Mouse (Mus musculus) MEL (cell line): ENCODE measurements around the gene Fbxl16. TPM values are rescaled to one million over a fixed set of nuclear protein-coding genes. Genes with fewer than 3 reads are reported as not detected.

Experiments used
- DNase-seq: peaks from one replicate; pipeline ENCODE4 v3.0.0; 2011; ENCODE audit warnings: low read depth, low spot score
- H3K27ac ChIP-seq: 2 replicates; pipeline ENCODE4 v1.5.1; 2012; ENCODE audit warnings: low read depth, mild to moderate bottlenecking, control low read depth, low read length, moderate library complexity; ENCODE audit not compliant: control insufficient read depth
- H3K27me3 ChIP-seq, 2 experiments: fragments of 150-350 bp in 1 of 2; sonication (generic) in 1 of 2; 2 replicates each; pipeline ENCODE4 v1.6.1; 2012; ENCODE audit warnings: low read length in 2 of 2, mild to moderate bottlenecking in 2 of 2, improper control_type of control experiment in 1 of 2, moderate library complexity in 1 of 2; ENCODE audit not compliant: insufficient read depth in 2 of 2, control insufficient read depth in 1 of 2
- H3K36me3 ChIP-seq, 2 experiments: 2 replicates each; pipeline ENCODE4 v1.6.1; 2012 to 2014; ENCODE audit warnings: low read length in 2 of 2, improper control_type of control experiment in 1 of 2, inconsistent platforms in 1 of 2, mild to moderate bottlenecking in 1 of 2; ENCODE audit not compliant: insufficient read depth in 2 of 2, control insufficient read depth in 1 of 2
- H3K4me1 ChIP-seq, 2 experiments: fragments of 150-350 bp in 1 of 2; sonication (generic) in 1 of 2; 2 replicates each; pipeline ENCODE4 v1.6.1; 2012; ENCODE audit warnings: low read length in 2 of 2, improper control_type of control experiment in 1 of 2, mild to moderate bottlenecking in 1 of 2; ENCODE audit not compliant: insufficient read depth in 2 of 2, control insufficient read depth in 1 of 2
- H3K4me3 ChIP-seq, 2 experiments: fragments of 150-350 bp in 1 of 2; sonication (generic) in 1 of 2; 2 replicates each; pipeline ENCODE4 v1.5.1; 2012; ENCODE audit warnings: low read depth in 2 of 2, low read length in 2 of 2, mild to moderate bottlenecking in 2 of 2, moderate library complexity in 2 of 2, control low read depth in 1 of 2, improper control_type of control experiment in 1 of 2; ENCODE audit not compliant: control insufficient read depth in 1 of 2, insufficient read depth in 1 of 2
- H3K79me2 ChIP-seq: 2 replicates; pipeline ENCODE4 v1.6.1; 2012; ENCODE audit warnings: mild to moderate bottlenecking, low read length, moderate library complexity; ENCODE audit not compliant: control insufficient read depth, poor library complexity, insufficient read depth
- H3K9ac ChIP-seq: 2 replicates; pipeline ENCODE4 v1.6.1; 2012; ENCODE audit warnings: low read depth, mild to moderate bottlenecking, control low read depth, low read length, moderate library complexity; ENCODE audit not compliant: control insufficient read depth, poor library complexity, severe bottlenecking
- H3K9me3 ChIP-seq: fragments of 150-350 bp; sonication (generic); replicated peaks from 2 replicates; pipeline ENCODE4 v1.6.1; 2012; ENCODE audit warnings: mild to moderate bottlenecking, low read length, improper control_type of control experiment, moderate library complexity; ENCODE audit not compliant: insufficient read depth
- CHD2 ChIP-seq: IDR thresholded peaks from 2 replicates; pipeline ENCODE4 v1.6.1; 2011; ENCODE audit warnings: low read length, improper control_type of control experiment
- E2F4 ChIP-seq: IDR thresholded peaks from 2 replicates; pipeline ENCODE4 v1.6.1; 2011; ENCODE audit warnings: low read depth, low read length, improper control_type of control experiment, borderline replicate concordance
- ELF1 ChIP-seq: IDR thresholded peaks from 2 replicates; pipeline ENCODE4 v1.6.1; 2014; ENCODE audit warnings: low read depth, mild to moderate bottlenecking, inconsistent platforms, low read length, improper control_type of control experiment, moderate library complexity
- EP300 ChIP-seq, 2 experiments: IDR thresholded peaks; 2 replicates each; pipeline ENCODE4 v1.6.1; 2011; ENCODE audit warnings: improper control_type of control experiment in 2 of 2, low read length in 2 of 2, low read depth in 1 of 2, mild to moderate bottlenecking in 1 of 2
- ETS1 ChIP-seq: IDR thresholded peaks from 2 replicates; pipeline ENCODE4 v1.6.1; 2012; ENCODE audit warnings: low read depth, mild to moderate bottlenecking, inconsistent platforms, low read length, improper control_type of control experiment, moderate library complexity
- GABPA ChIP-seq: IDR thresholded peaks from 2 replicates; pipeline ENCODE4 v1.6.1; 2012; ENCODE audit warnings: low read depth, mild to moderate bottlenecking, inconsistent platforms, low read length, improper control_type of control experiment, moderate library complexity
- GATA1 ChIP-seq: IDR thresholded peaks from 2 replicates; pipeline ENCODE4 v1.6.1; 2011; ENCODE audit warnings: low read depth, low read length, improper control_type of control experiment
- MAX ChIP-seq: IDR thresholded peaks from 2 replicates; pipeline ENCODE4 v1.6.1; 2011; ENCODE audit warnings: low read length, improper control_type of control experiment
- MAZ ChIP-seq: IDR thresholded peaks from 2 replicates; pipeline ENCODE4 v1.6.1; 2012; ENCODE audit warnings: low read depth, mild to moderate bottlenecking, inconsistent platforms, low read length, improper control_type of control experiment
- MXI1 ChIP-seq: IDR thresholded peaks from 2 replicates; pipeline ENCODE4 v1.6.1; 2011; ENCODE audit warnings: mild to moderate bottlenecking, low read depth, low read length, improper control_type of control experiment
- MYC ChIP-seq: IDR thresholded peaks from 2 replicates; pipeline ENCODE4 v1.6.1; 2011; ENCODE audit warnings: low read depth, mild to moderate bottlenecking, low read length, improper control_type of control experiment, moderate library complexity
- POLR2A ChIP-seq, 2 experiments: IDR thresholded peaks; 2 replicates each; pipeline ENCODE4 v1.6.1; 2011 to 2012; ENCODE audit warnings: low read length in 2 of 2, mild to moderate bottlenecking in 2 of 2, control low read depth in 1 of 2, improper control_type of control experiment in 1 of 2, low read depth in 1 of 2, moderate library complexity in 1 of 2; ENCODE audit not compliant: control insufficient read depth in 1 of 2, insufficient read depth in 1 of 2, poor library complexity in 1 of 2
- POLR2AphosphoS2 ChIP-seq: IDR thresholded peaks from 2 replicates; pipeline ENCODE4 v1.6.1; 2011; ENCODE audit warnings: low read length, improper control_type of control experiment
- SIN3A ChIP-seq: IDR thresholded peaks from 2 replicates; pipeline ENCODE4 v1.6.1; 2012; ENCODE audit warnings: low read length, improper control_type of control experiment, inconsistent platforms
- TAL1 ChIP-seq: IDR thresholded peaks from 2 replicates; pipeline ENCODE4 v1.6.1; 2012; ENCODE audit warnings: mild to moderate bottlenecking, inconsistent platforms, low read length, moderate library complexity, mixed read lengths
- TBP ChIP-seq: IDR thresholded peaks from 2 replicates; pipeline ENCODE4 v1.8.0; 2011; ENCODE audit warnings: low read depth, low read length, improper control_type of control experiment
- USF1 ChIP-seq: IDR thresholded peaks from 2 replicates; pipeline ENCODE4 v1.6.1; 2014; ENCODE audit warnings: low read depth, mild to moderate bottlenecking, inconsistent platforms, low read length, improper control_type of control experiment, moderate library complexity
- USF2 ChIP-seq, 2 experiments: IDR thresholded peaks; 2 replicates each; pipeline ENCODE4 v1.6.1; 2011 to 2012; ENCODE audit warnings: improper control_type of control experiment in 2 of 2, low read length in 2 of 2, borderline replicate concordance in 1 of 2, inconsistent platforms in 1 of 2, low read depth in 1 of 2, mild to moderate bottlenecking in 1 of 2; ENCODE audit not compliant: insufficient read depth in 1 of 2
- ZMIZ1 ChIP-seq: IDR thresholded peaks from 2 replicates; pipeline ENCODE4 v1.6.1; 2012; ENCODE audit warnings: low read depth, mild to moderate bottlenecking, inconsistent platforms, low read length, improper control_type of control experiment, moderate library complexity
- ZNF384 ChIP-seq: IDR thresholded peaks from 2 replicates; pipeline ENCODE4 v1.6.1; 2012; ENCODE audit warnings: low read depth, mild to moderate bottlenecking, inconsistent platforms, low read length, improper control_type of control experiment
- polyA plus RNA-seq, 2 experiments: library from polyadenylated mRNA; stranded (reverse) in 1 of 2; unstranded in 1 of 2; fragments of >175 nt in 1 of 2; fragments of >200 nt in 1 of 2; gene quantifications; 2 replicates each; pipeline versions ENCODE4 v1.2.1 to v1.2.4; 2012; ENCODE audit warnings: low replicate concordance in 2 of 2, low read depth in 1 of 2; ENCODE audit not compliant: insufficient read length in 2 of 2, insufficient read depth in 1 of 2, missing spikeins in 1 of 2
- total RNA-seq: library from RNA; depleted of rRNA; stranded (reverse); fragments of 300-350 nt; gene quantifications from 2 replicates; pipeline ENCODE4 v1.2.3, GENCODE M21; 2012

The Fbxl16 gene
- total and polyA plus RNA-seq, 3 experiments: 0.11 TPM; not detected in 2

GRCm38 (mm10) chr17:25791843-25792527 lies 16.9 kb upstream of the Fbxl16 start (continued):
- TF ChIP-seq MXI1 (peak; percentile 43; the same call in 1 of the 2 replicates), POLR2AphosphoS2 (peak; percentile 80), MYC (no peak), GATA1 (peak; percentile 1; the same call in 1 of the 2 replicates), USF1 (no peak), ZNF384 (no peak), E2F4 (no peak), TAL1 (no peak)

GRCm38 (mm10) chr17:25792615-25793014 lies 16.3 kb upstream of the Fbxl16 start, which contains the start of gene Fam173a:
TSS of gene Fam173a (minus strand) at chr17:25792901.
- peaks cover 0 to 29% of the 10 kb centered on the region in 2 experiments; a peak in 2 of 4 replicates for H3K4me1 ChIP-seq
- 0 out of 2 replicates have a peak, but pooled peaks have one; percentile 14 for TF ChIP-seq MXI1
- peak; percentile 91; the same call in 1 of the 2 replicates for TF ChIP-seq E2F4
- no peak; the same call in 1 of the 2 replicates for TF ChIP-seq CHD2
- TF ChIP-seq TBP: 0 out of 2 replicates have a peak, but pooled peaks have one; percentile 29
- peak; percentile 46; the same call in 1 of the 2 replicates for TF ChIP-seq ELF1
- no peak for TF ChIP-seq TAL1
- TF ChIP-seq USF2 (IDR thresholded peaks at IDR 0.05; ENCODE audit: borderline replicate concordance in 1 of 2, insufficient read depth in 1 of 2, low read depth in 1 of 2, low read length in 2 of 2): no peak
- peak; percentile 12 to 17; a peak in 1 of 4 replicates for TF ChIP-seq POLR2A (IDR thresholded peaks at IDR 0.05; ENCODE audit: control insufficient read depth in 1 of 2, insufficient read depth in 1 of 2, low read depth in 1 of 2, low read length in 2 of 2, poor library complexity in 1 of 2)
- peak; percentile 90 for TF ChIP-seq POLR2AphosphoS2
- no peak for TF ChIP-seq GABPA
- TF ChIP-seq SIN3A: 0 out of 2 replicates have a peak, but pooled peaks have one; percentile 46
- TF ChIP-seq MAZ: peak; percentile 92
- peak in 1 of 2 experiments; percentile 37; a peak in 1 of 4 replicates for TF ChIP-seq EP300 (IDR thresholded peaks at IDR 0.05; ENCODE audit: low read depth in 1 of 2, low read length in 2 of 2)
- peak; percentile 72; the same call in 1 of the 2 replicates for TF ChIP-seq ETS1
- TF ChIP-seq MAX: no peak; the same call in 1 of the 2 replicates
- peak; percentile 25; the same call in 1 of the 2 replicates for TF ChIP-seq MYC
- TF ChIP-seq ZMIZ1: peak; percentile 61; the same call in 1 of the 2 replicates
- no peaks in the 10 kb centered on the region for H3K27me3 ChIP-seq
- H3K4me3 ChIP-seq: peak within 1 kb of the TSS; percentile 67 to 84
- H3K9ac ChIP-seq: peak within 1 kb of the TSS; percentile 87
- H3K79me2 ChIP-seq: peaks cover 20% of the 10 kb centered on the region
- peak within 1 kb of the TSS; percentile 97 for H3K27ac ChIP-seq
- DNase-seq: peak; percentile 96
- H3K36me3 ChIP-seq: peaks cover 0 to 7% of the 10 kb centered on the region in 2 experiments; a peak in 1 of 4 replicates
- no peaks in the 10 kb centered on the region for H3K9me3 ChIP-seq
